Mouse (Mus musculus) hindbrain, embryonic 11.5 days (tissue): Measurements from ENCODE around the gene Phactr4. TPM values are rescaled to one million over a fixed set of nuclear protein-coding genes. Genes with fewer than 3 reads are reported as not detected.
"Not testable (repeated sequence)": the region's sequence is repeated elsewhere in the genome, so short reads cannot be mapped to it uniquely, and the experiment has no call there.

Source experiments
- ATAC-seq: fragments of 200-750 bp; cut with Nextera tagmentation; 2 replicates; pipeline ENCODE4 v1.8.0; 2017; ENCODE audit warnings: mild to moderate bottlenecking, moderate TSS enrichment, moderate library complexity; ENCODE audit not compliant: low FRiP score
- DNase-seq: peaks from one replicate; pipeline ENCODE4 v3.0.0-alpha.2; 2015; ENCODE audit warnings: low spot score
- H3K27ac ChIP-seq: fragments of 300-500 bp; sonication (generic); 2 replicates; pipeline ENCODE4 v1.5.1; 2014; ENCODE audit warnings: mild to moderate bottlenecking, low read depth, low read length
- H3K27me3 ChIP-seq: fragments of 300-500 bp; sonication (generic); 2 replicates; pipeline ENCODE4 v1.6.1; 2014; ENCODE audit warnings: mild to moderate bottlenecking, low read length, moderate library complexity, mixed read lengths; ENCODE audit not compliant: control insufficient read depth, insufficient read depth
- H3K36me3 ChIP-seq: fragments of 300-500 bp; sonication (generic); 2 replicates; pipeline ENCODE4 v1.6.1; 2014; ENCODE audit warnings: mild to moderate bottlenecking, low read length, moderate library complexity, mixed read lengths; ENCODE audit not compliant: control insufficient read depth, insufficient read depth
- H3K4me1 ChIP-seq: fragments of 300-500 bp; sonication (generic); replicated peaks from 2 replicates; pipeline ENCODE4 v1.6.1; 2014; ENCODE audit warnings: low read length, mixed read lengths; ENCODE audit not compliant: control insufficient read depth, insufficient read depth
- H3K4me2 ChIP-seq: fragments of 300-500 bp; sonication (generic); replicated peaks from 2 replicates; pipeline ENCODE4 v1.6.1; 2014; ENCODE audit warnings: mild to moderate bottlenecking, low read depth, low read length
- H3K4me3 ChIP-seq: fragments of 300-500 bp; sonication (generic); 2 replicates; pipeline ENCODE4 v1.5.1; 2014; ENCODE audit warnings: low read depth, low read length
- H3K9ac ChIP-seq: fragments of 300-500 bp; sonication (generic); 2 replicates; pipeline ENCODE4 v1.6.1; 2014; ENCODE audit warnings: low read depth, low read length
- H3K9me3 ChIP-seq: fragments of 300-500 bp; sonication (generic); 2 replicates; pipeline ENCODE4 v1.6.1; 2016; ENCODE audit warnings: low read length; ENCODE audit not compliant: control insufficient read depth
- WGBS: fragments of 180-500 bp; shearing (Covaris S2); extraction: QIAGEN DNeasy Blood & Tissue Kit; methylation state at CpG from one replicate; pipeline ENCODE4 v1.1.7; 2014; 5-methylcytosine and 5-hydroxymethylcytosine counted together
- polyA plus RNA-seq: library from polyadenylated mRNA; unstranded; fragments of >200 nt; fragmentation: Nextera tagmentation; extraction: Ambion mirVana; gene quantifications from 2 replicates; pipeline ENCODE4 v1.2.1, GENCODE M21; 2014

Gene Phactr4
- polyA plus RNA-seq, 1 experiment from 2014 or later, result 27.2 TPM

GRCm38 (mm10) chr4:132424765-132425164 is 2.5 kb upstream of the Phactr4 start:
- Histone ChIP-seq H3K27ac (no peak overlapping the region), H3K4me1 (0 out of 2 replicates have a peak, but pooled peaks cover 4% of the 10 kb centered on the region), H3K9ac (no peak overlapping the region), H3K4me2 (no peak overlapping the region), H3K27me3 (no peaks in the 10 kb centered on the region), H3K9me3 (no peaks in the 10 kb centered on the region), H3K4me3 (no peak overlapping the region), H3K36me3 (no peaks in the 10 kb centered on the region)
- DNase-seq, result no peak
- WGBS, result 89% methylated on average over 5 of the region's 5 CpGs
- no peak for ATAC-seq

- Histone ChIP-seq H3K4me1 (0 out of 2 replicates have a peak, but pooled peaks cover 4% of the 10 kb centered on the region), H3K9ac (peak overlapping the region; percentile 80), H3K9me3 (no peaks in the 10 kb centered on the region), H3K27me3 (no peaks in the 10 kb centered on the region), H3K27ac (peak overlapping the region; percentile 89), H3K36me3 (no peaks in the 10 kb centered on the region), H3K4me3 (peak overlapping the region; percentile 72), H3K4me2 (peak overlapping the region; percentile 56)
- no peak for DNase-seq
- ATAC-seq, result no peak
- 0% methylated on average over 13 of the region's 13 CpGs for WGBS
Measured at GRCm38 (mm10) chr4:132421556-132421922, 750 bp downstream of the Phactr4 start.

GRCm38 (mm10) chr4:132420471-132420870 is 1.8 kb downstream of the Phactr4 start:
- peak overlapping the region; percentile 72 for H3K4me3 ChIP-seq
- 81% methylated on average over 5 of the region's 5 CpGs for WGBS
- H3K4me1 ChIP-seq, result 0 out of 2 replicates have a peak, but pooled peaks cover 4% of the 10 kb centered on the region
- no peak overlapping the region for H3K27ac ChIP-seq
- no peaks in the 10 kb centered on the region for H3K36me3 ChIP-seq
- H3K9me3 ChIP-seq, result no peaks in the 10 kb centered on the region
- H3K9ac ChIP-seq, result no peak overlapping the region
- DNase-seq (no peak), ATAC-seq (no peak)
- H3K27me3 ChIP-seq, result no peaks in the 10 kb centered on the region
- H3K4me2 ChIP-seq, result peak overlapping the region; percentile 56; the same call in 1 of the 2 replicates

GRCm38 (mm10) chr4:132415966-132416365 is 6.3 kb downstream of the Phactr4 start:
- Histone ChIP-seq H3K4me2 (no peak overlapping the region), H3K9me3 (no peaks in the 10 kb centered on the region), H3K4me1 (0 out of 2 replicates have a peak, but pooled peaks cover 4% of the 10 kb centered on the region), H3K27me3 (no peaks in the 10 kb centered on the region), H3K4me3 (no peak overlapping the region), H3K9ac (no peak overlapping the region), H3K36me3 (no peaks in the 10 kb centered on the region), H3K27ac (no peak overlapping the region)
- ATAC-seq (no peak), DNase-seq (no peak)

- not testable (repeated sequence) for DNase-seq, ATAC-seq, H3K27ac ChIP-seq, H3K4me2 ChIP-seq, H3K9me3 ChIP-seq, H3K27me3 ChIP-seq, H3K36me3 ChIP-seq, H3K4me3 ChIP-seq, H3K4me1 ChIP-seq, H3K9ac ChIP-seq
- WGBS, result 90% methylated on average over 4 of the region's 4 CpGs
Measured at GRCm38 (mm10) chr4:132413257-132413656, 9.0 kb downstream of the Phactr4 start.

- H3K9me3 ChIP-seq, result no peaks in the 10 kb centered on the region
- WGBS, result 56% methylated on average over 8 of the region's 8 CpGs
- H3K27me3 ChIP-seq, result no peaks in the 10 kb centered on the region
- H3K9ac ChIP-seq, result no peak overlapping the region
- no peaks in the 10 kb centered on the region for H3K4me1 ChIP-seq
- H3K36me3 ChIP-seq, result no peaks in the 10 kb centered on the region
- no peak overlapping the region for H3K27ac ChIP-seq
- no peak for ATAC-seq
- no peak overlapping the region for H3K4me2 ChIP-seq
- no peak overlapping the region for H3K4me3 ChIP-seq
- peak; percentile 21 for DNase-seq
Measured at GRCm38 (mm10) chr4:132411322-132412094, 10.8 kb downstream of the Phactr4 start.

- Histone ChIP-seq H3K4me3 (no peak overlapping the region), H3K27me3 (no peaks in the 10 kb centered on the region), H3K36me3 (no peaks in the 10 kb centered on the region), H3K27ac (no peak overlapping the region), H3K4me1 (no peaks in the 10 kb centered on the region), H3K4me2 (no peak overlapping the region), H3K9ac (no peak overlapping the region), H3K9me3 (no peaks in the 10 kb centered on the region)
- no peak for DNase-seq
- 94% methylated on average over 4 of the region's 4 CpGs for WGBS
- no peak for ATAC-seq
Measured at GRCm38 (mm10) chr4:132409587-132410229, 12.6 kb downstream of the Phactr4 start.

- ATAC-seq, result no peak
- no peaks in the 10 kb centered on the region for H3K27me3 ChIP-seq
- DNase-seq, result no peak
- no peaks in the 10 kb centered on the region for H3K4me1 ChIP-seq
- H3K27ac ChIP-seq, result no peak overlapping the region
- 83% methylated on average over 13 of the region's 13 CpGs for WGBS
- no peak overlapping the region for H3K9ac ChIP-seq
- no peaks in the 10 kb centered on the region for H3K36me3 ChIP-seq
- no peak overlapping the region for H3K4me2 ChIP-seq
- H3K9me3 ChIP-seq, result no peaks in the 10 kb centered on the region
- H3K4me3 ChIP-seq, result no peak overlapping the region
Measured at GRCm38 (mm10) chr4:132406393-132407189, 15.7 kb downstream of the Phactr4 start.
